Mouse (Mus musculus): ENCODE results near the gene P2rx6. TPM values are rescaled to one million over a fixed set of nuclear protein-coding genes. Genes with fewer than 3 reads are reported as not detected.

Gene P2rx6
- polyA plus RNA-seq (2016; fragmentation: Nextera tagmentation; extraction: Ambion mirVana) = 0.26 and 0.33 TPM in 2 replicates

DNA sequence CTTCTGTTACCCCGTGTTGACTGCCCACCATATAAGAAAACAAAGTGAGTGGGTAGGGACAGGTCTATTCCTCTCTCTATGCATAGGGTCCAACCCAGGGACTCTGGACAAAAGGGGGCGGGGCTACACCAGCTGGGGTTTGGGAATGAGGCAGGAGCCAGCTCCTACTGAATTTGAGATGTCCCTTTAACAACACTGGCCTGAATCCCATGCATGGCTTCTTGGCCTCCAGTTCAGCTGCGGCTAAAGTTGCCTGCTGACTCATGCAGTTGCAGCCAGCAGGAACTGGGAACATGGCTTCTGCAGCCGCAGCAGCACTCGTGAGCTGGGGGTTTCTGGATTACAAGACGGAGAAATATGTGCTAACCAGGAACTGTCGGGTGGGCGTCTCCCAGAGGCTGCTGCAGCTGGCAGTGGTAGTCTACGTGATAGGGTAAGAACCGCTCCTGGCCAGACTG lies at the start of gene P2rx6:
Gene P2rx6, plus strand, starts transcription at position 135 of the 458 bp plus-strand sequence.
- Histone ChIP-seq H3K4me1 (replicated peaks) (peaks cover 32% of the 10 kb centered on the region), H3K4me2 (peak within 1 kb of the TSS; percentile 54), H3K36me3 (no peaks in the 10 kb centered on the region), H3K4me3 (replicated peaks) (peak within 1 kb of the TSS; percentile 23), H3K27me3 (peaks cover 62% of the 10 kb centered on the region), H3K9me3 (no peaks in the 10 kb centered on the region), H3K27ac (0 out of 2 replicates have a peak within 1 kb of the TSS, but pooled peaks have one; percentile 12), H3K9ac (replicated peaks) (peak within 1 kb of the TSS; percentile 42)
- WGBS = 3% methylated on average over 10 of the region's 10 CpGs
- ATAC-seq (ENCODE audit: insufficient number of reproducible peaks, insufficient read depth, low FRiP score, low TSS enrichment, low read depth) = peak; percentile 66

- no peak overlapping the region for H3K4me3 ChIP-seq (replicated peaks)
- no peak overlapping the region for H3K27ac ChIP-seq
- no peaks in the 10 kb centered on the region for H3K4me1 ChIP-seq (replicated peaks)
- no peak overlapping the region for H3K9ac ChIP-seq (replicated peaks)
- peaks cover 98% of the 10 kb centered on the region for H3K36me3 ChIP-seq
- H3K27me3 ChIP-seq = no peaks in the 10 kb centered on the region
- whole genome bisulfite sequencing = 79% methylated on average over 2 of the region's 2 CpGs
- H3K9me3 ChIP-seq = no peaks in the 10 kb centered on the region
- H3K4me2 ChIP-seq = no peak overlapping the region
- ATAC-seq (ENCODE audit: insufficient number of reproducible peaks, insufficient read depth, low FRiP score, low TSS enrichment, low read depth) = no peak
These were observed 42.8 kb upstream of the P2rx6 start for GRCm38 (mm10) chr16:17518910-17519309.

DNA sequence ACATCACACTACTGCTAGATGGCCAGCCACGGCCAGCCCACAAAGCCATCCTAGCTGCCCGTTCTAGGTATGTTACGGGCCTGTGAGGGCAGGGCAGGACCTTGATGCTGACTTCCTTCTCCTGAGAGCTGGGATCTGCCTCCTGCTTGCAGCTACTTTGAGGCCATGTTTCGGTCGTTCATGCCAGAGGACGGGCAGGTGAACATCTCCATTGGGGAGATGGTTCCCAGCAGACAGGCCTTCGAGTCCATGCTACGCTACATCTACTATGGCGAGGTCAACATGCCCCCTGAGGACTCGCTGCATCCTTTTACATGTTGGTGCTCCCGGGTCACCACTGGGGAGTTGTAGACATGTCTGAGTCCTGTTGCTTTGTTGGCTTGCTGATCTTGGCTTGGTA lies 37.5 kb upstream of the P2rx6 start:
- ATAC-seq (ENCODE audit: insufficient number of reproducible peaks, insufficient read depth, low FRiP score, low TSS enrichment, low read depth) = no peak
- H3K27ac ChIP-seq = no peak overlapping the region
- H3K4me1 ChIP-seq (replicated peaks) = 0 out of 2 replicates have a peak, but pooled peaks cover 4% of the 10 kb centered on the region
- no peaks in the 10 kb centered on the region for H3K9me3 ChIP-seq
- 90% methylated on average over 11 of the region's 11 CpGs for WGBS
- no peak overlapping the region for H3K4me3 ChIP-seq (replicated peaks)
- H3K9ac ChIP-seq (replicated peaks) = no peak overlapping the region
- no peak overlapping the region for H3K4me2 ChIP-seq
- H3K36me3 ChIP-seq = peaks cover 98% of the 10 kb centered on the region
- no peaks in the 10 kb centered on the region for H3K27me3 ChIP-seq

- ATAC-seq (ENCODE audit: insufficient number of reproducible peaks, insufficient read depth, low FRiP score, low TSS enrichment, low read depth) = no peak
- Histone ChIP-seq H3K4me1 (replicated peaks) (peaks cover 14% of the 10 kb centered on the region), H3K36me3 (peaks cover 91% of the 10 kb centered on the region), H3K4me3 (replicated peaks) (no peak overlapping the region), H3K9ac (replicated peaks) (no peak overlapping the region), H3K27me3 (no peaks in the 10 kb centered on the region), H3K9me3 (no peaks in the 10 kb centered on the region), H3K4me2 (no peak overlapping the region), H3K27ac (no peak overlapping the region)
- WGBS = 82% methylated on average over 3 of the region's 3 CpGs
These were observed 36.2 kb upstream of the P2rx6 start for GRCm38 (mm10) chr16:17525524-17525923.

- Histone ChIP-seq H3K4me1 (replicated peaks) (peaks cover 14% of the 10 kb centered on the region), H3K9me3 (no peaks in the 10 kb centered on the region), H3K27ac (no peak overlapping the region), H3K4me3 (replicated peaks) (no peak overlapping the region), H3K9ac (replicated peaks) (no peak overlapping the region), H3K27me3 (no peaks in the 10 kb centered on the region), H3K36me3 (peaks cover 84% of the 10 kb centered on the region), H3K4me2 (no peak overlapping the region)
- ATAC-seq (ENCODE audit: insufficient number of reproducible peaks, insufficient read depth, low FRiP score, low TSS enrichment, low read depth) = no peak
- WGBS = 94% methylated on average over 6 of the region's 6 CpGs
These were observed 35.5 kb upstream of the P2rx6 start for GRCm38 (mm10) chr16:17526223-17526622.

- no peak for ATAC-seq (ENCODE audit: insufficient number of reproducible peaks, insufficient read depth, low FRiP score, low TSS enrichment, low read depth)
- no peaks in the 10 kb centered on the region for H3K27me3 ChIP-seq
- no peak overlapping the region for H3K4me3 ChIP-seq (replicated peaks)
- H3K27ac ChIP-seq = no peak overlapping the region
- H3K9ac ChIP-seq (replicated peaks) = no peak overlapping the region
- H3K4me2 ChIP-seq = no peak overlapping the region
- H3K4me1 ChIP-seq (replicated peaks) = peaks cover 22% of the 10 kb centered on the region
- H3K9me3 ChIP-seq = no peaks in the 10 kb centered on the region
- H3K36me3 ChIP-seq = peaks cover 70% of the 10 kb centered on the region
These were observed 34.1 kb upstream of the P2rx6 start for GRCm38 (mm10) chr16:17527606-17528005.

DNA sequence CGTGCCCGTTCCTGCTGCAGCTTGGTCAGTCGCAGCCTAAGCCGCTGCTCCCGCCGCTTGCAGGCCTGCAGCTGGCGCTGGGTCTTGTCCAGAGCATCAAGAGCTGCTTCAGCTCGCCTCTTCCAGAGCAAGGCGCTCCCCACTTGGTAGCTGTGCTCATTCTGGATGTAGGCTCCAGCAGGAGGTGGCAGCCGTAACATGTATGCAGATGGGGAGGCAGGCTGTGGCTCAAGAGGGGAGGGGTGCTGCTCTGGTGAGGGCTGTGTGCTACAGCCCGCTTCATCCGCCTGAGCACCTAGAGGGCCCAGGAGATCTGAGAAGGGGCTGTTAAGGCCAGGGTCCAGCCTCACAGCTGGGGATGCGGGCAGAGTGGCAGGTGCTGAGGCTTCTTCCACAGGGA lies 33.4 kb upstream of the P2rx6 start:
- H3K9me3 ChIP-seq = no peaks in the 10 kb centered on the region
- no peak for ATAC-seq (ENCODE audit: insufficient number of reproducible peaks, insufficient read depth, low FRiP score, low TSS enrichment, low read depth)
- H3K9ac ChIP-seq (replicated peaks) = no peak overlapping the region
- no peak overlapping the region for H3K4me3 ChIP-seq (replicated peaks)
- H3K36me3 ChIP-seq = peaks cover 64% of the 10 kb centered on the region
- H3K4me1 ChIP-seq (replicated peaks) = peaks cover 22% of the 10 kb centered on the region
- 87% methylated on average over 13 of the region's 13 CpGs for WGBS
- H3K4me2 ChIP-seq = no peak overlapping the region
- no peaks in the 10 kb centered on the region for H3K27me3 ChIP-seq
- no peak overlapping the region for H3K27ac ChIP-seq

DNA sequence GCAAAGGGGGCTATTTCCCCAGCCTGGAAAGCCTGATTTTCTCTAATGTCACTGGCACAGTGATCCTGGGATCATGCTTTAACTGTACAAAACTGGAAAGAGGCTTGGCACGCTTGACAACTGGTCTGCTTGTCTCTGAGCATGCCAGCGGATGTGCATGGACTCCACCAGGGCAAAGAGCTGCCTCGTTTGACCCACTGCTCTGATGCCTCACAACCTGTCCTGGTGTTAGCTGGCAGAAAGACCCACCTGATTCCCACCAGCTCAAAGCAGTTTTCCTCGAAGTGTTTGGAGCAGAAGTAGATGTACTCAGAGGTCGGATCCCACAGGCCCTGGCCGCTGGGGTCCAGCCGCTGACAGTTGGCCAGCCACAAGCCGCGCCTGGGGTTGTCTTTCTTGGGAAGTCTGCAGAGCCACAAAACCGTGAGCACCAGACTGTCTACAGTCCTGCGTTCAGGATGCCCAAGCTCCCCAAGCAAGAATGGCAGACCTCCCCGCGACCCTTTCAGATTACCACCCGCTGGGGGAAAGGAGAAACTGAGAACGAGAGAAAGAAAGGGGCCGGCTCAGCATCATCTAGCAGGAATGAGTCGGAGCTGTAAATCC lies 31.6 kb upstream of the P2rx6 start:
- Histone ChIP-seq H3K4me1 (replicated peaks) (peaks cover 22% of the 10 kb centered on the region), H3K36me3 (peaks cover 47% of the 10 kb centered on the region), H3K27ac (peak overlapping the region; percentile 95), H3K4me2 (peak overlapping the region; percentile 81), H3K9me3 (no peaks in the 10 kb centered on the region), H3K4me3 (replicated peaks) (peak overlapping the region; percentile 68), H3K27me3 (no peaks in the 10 kb centered on the region), H3K9ac (replicated peaks) (peak overlapping the region; percentile 87)
- no peak for ATAC-seq (ENCODE audit: insufficient number of reproducible peaks, insufficient read depth, low FRiP score, low TSS enrichment, low read depth)
- WGBS = 17% methylated on average over 17 of the region's 17 CpGs

GRCm38 (mm10) chr16:17530640-17531288 lies 30.9 kb upstream of the P2rx6 start, which contains the start of gene Thap7:
Thap7 (minus strand) TSS chr16:17531136.
- H3K4me2 ChIP-seq = peak within 1 kb of the TSS; percentile 81
- peaks cover 41% of the 10 kb centered on the region for H3K36me3 ChIP-seq
- peaks cover 22% of the 10 kb centered on the region for H3K4me1 ChIP-seq (replicated peaks)
- no peaks in the 10 kb centered on the region for H3K9me3 ChIP-seq
- peak within 1 kb of the TSS; percentile 68 for H3K4me3 ChIP-seq (replicated peaks)
- peak within 1 kb of the TSS; percentile 87 for H3K9ac ChIP-seq (replicated peaks)
- under 1% methylated on average over 66 of the region's 67 CpGs for WGBS
- ATAC-seq (ENCODE audit: insufficient number of reproducible peaks, insufficient read depth, low FRiP score, low TSS enrichment, low read depth) = peak; percentile 96
- peak within 1 kb of the TSS; percentile 95 for H3K27ac ChIP-seq
- H3K27me3 ChIP-seq = no peaks in the 10 kb centered on the region

- Histone ChIP-seq H3K36me3 (peaks cover 26% of the 10 kb centered on the region), H3K27ac (no peak overlapping the region), H3K27me3 (no peaks in the 10 kb centered on the region), H3K4me2 (peak overlapping the region; percentile 81; the same call in 1 of the 2 replicates), H3K4me1 (replicated peaks) (peaks cover 22% of the 10 kb centered on the region), H3K9me3 (no peaks in the 10 kb centered on the region), H3K9ac (replicated peaks) (no peak overlapping the region), H3K4me3 (replicated peaks) (peak overlapping the region; percentile 68; the same call in 1 of the 2 replicates)
- WGBS = 56% methylated on average over 4 of the region's 4 CpGs
- ATAC-seq (ENCODE audit: insufficient number of reproducible peaks, insufficient read depth, low FRiP score, low TSS enrichment, low read depth) = no peak
These were observed 29.4 kb upstream of the P2rx6 start for GRCm38 (mm10) chr16:17532271-17532670.

- 66% methylated on average over 14 of the region's 14 CpGs for WGBS
- no peak overlapping the region for H3K9ac ChIP-seq (replicated peaks)
- H3K9me3 ChIP-seq = no peaks in the 10 kb centered on the region
- peaks cover 20% of the 10 kb centered on the region for H3K36me3 ChIP-seq
- no peaks in the 10 kb centered on the region for H3K27me3 ChIP-seq
- peaks cover 22% of the 10 kb centered on the region for H3K4me1 ChIP-seq (replicated peaks)
- H3K4me2 ChIP-seq = no peak overlapping the region
- no peak for ATAC-seq (ENCODE audit: insufficient number of reproducible peaks, insufficient read depth, low FRiP score, low TSS enrichment, low read depth)
- H3K27ac ChIP-seq = no peak overlapping the region
- no peak overlapping the region for H3K4me3 ChIP-seq (replicated peaks)
These were observed 28.9 kb upstream of the P2rx6 start for GRCm38 (mm10) chr16:17532676-17533329.
